ENCODE assay signal across 8 mouse cellular contexts in the genomic region with DNA sequence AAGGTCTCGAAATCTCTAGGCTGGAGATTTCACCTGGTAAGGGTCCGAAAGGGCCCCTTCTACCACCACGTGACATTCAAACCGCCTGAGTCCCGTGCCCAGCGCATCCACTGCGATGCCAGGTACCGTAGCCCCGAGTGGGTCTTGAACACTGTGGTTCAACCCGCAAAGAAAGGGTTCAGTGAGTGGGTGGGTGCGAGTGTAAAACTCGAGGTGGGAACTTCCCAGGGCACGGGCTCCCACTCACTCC. TPM values are rescaled to one million over a fixed set of nuclear protein-coding genes. Genes with fewer than 3 reads are reported as not detected.
DNase-seq lines count a peak whose midpoint lies in the region; ATAC-seq and TF ChIP-seq lines count a peak whose summit lies in the region.

No protein-coding gene starts in this region.

- no peak for TF ChIP-seq POLR2A in cortical plate, adult 2 months (IDR thresholded peaks at IDR 0.05; ENCODE audit: extremely low read depth, insufficient read depth, low read length)

- H3K9me3 ChIP-seq in kidney, embryonic 15.5 days (replicated peaks) = no peaks in the 10 kb centered on the region
- no peaks in the 10 kb centered on the region for H3K9me3 ChIP-seq in midbrain, embryonic 16.5 days (replicated peaks; ENCODE audit: control insufficient read depth, low read length, poor library complexity, severe bottlenecking)

- peaks cover 45% of the 10 kb centered on the region for H3K27me3 ChIP-seq in kidney, embryonic 15.5 days
- H3K27me3 ChIP-seq in midbrain, embryonic 16.5 days (ENCODE audit: control insufficient read depth, insufficient read depth, low read depth, low read length) = peaks cover 28% of the 10 kb centered on the region

- ATAC-seq in kidney, embryonic 15.5 days (replicated peaks; ENCODE audit: low FRiP score) = peak; percentile 15; the same call in 1 of the 2 replicates
- peak; percentile 27 for ATAC-seq in inflammation-experienced regulatory T-cells, adult 6 months
- peak; percentile 54 for ATAC-seq in midbrain, embryonic 16.5 days

- peak overlapping the region; percentile 33 for H3K9ac ChIP-seq in kidney, embryonic 15.5 days
- H3K9ac ChIP-seq in midbrain, embryonic 16.5 days (ENCODE audit: low read depth, low read length) = peak overlapping the region; percentile 28; the same call in 1 of the 2 replicates

- H3K4me2 ChIP-seq in kidney, embryonic 15.5 days = peak overlapping the region; percentile 94
- peak overlapping the region; percentile 66 for H3K4me2 ChIP-seq in midbrain, embryonic 16.5 days (ENCODE audit: low read length)

- peak overlapping the region; percentile 47 for H3K4me3 ChIP-seq in kidney, embryonic 15.5 days (replicated peaks)
- H3K4me3 ChIP-seq in cortical plate, adult 2 months (ENCODE audit: insufficient read depth, low read length) = peak overlapping the region; percentile 9; the same call in 1 of the 2 replicates
- peak overlapping the region; percentile 34 for H3K4me3 ChIP-seq in midbrain, embryonic 16.5 days (ENCODE audit: low read depth, low read length)

- no peak for DNase-seq in kidney, postnatal 25 days
- no peak for DNase-seq in embryo, embryonic 9.5 days (ENCODE audit: extremely low spot score)
- no peak for DNase-seq in adrenal gland, adult 18-20 months (ENCODE audit: low spot score in 2 of 2)
- no peak for DNase-seq in gastrocnemius, adult 18-20 months (ENCODE audit: low spot score)

- WGBS in kidney, embryonic 15.5 days = 1% methylated on average over 13 of the region's 13 CpGs
- 2% methylated on average over 13 of the region's 13 CpGs for WGBS in midbrain, embryonic 16.5 days

- TF ChIP-seq CTCF in cortical plate, adult 2 months (IDR thresholded peaks at IDR 0.05; ENCODE audit: extremely low read depth, insufficient read depth, low read length) = no peak

- peaks cover 22% of the 10 kb centered on the region for H3K4me1 ChIP-seq in kidney, embryonic 15.5 days
- no peaks in the 10 kb centered on the region; the same call in 1 of the 2 replicates for H3K4me1 ChIP-seq in cortical plate, adult 2 months (ENCODE audit: control insufficient read depth, insufficient read depth, low read length)
- peaks cover 12% of the 10 kb centered on the region for H3K4me1 ChIP-seq in midbrain, embryonic 16.5 days (ENCODE audit: control insufficient read depth, insufficient read depth, low read length)

- no peaks in the 10 kb centered on the region for H3K36me3 ChIP-seq in kidney, embryonic 15.5 days
- no peaks in the 10 kb centered on the region for H3K36me3 ChIP-seq in midbrain, embryonic 16.5 days (ENCODE audit: control insufficient read depth, insufficient read depth, low read length)

- peak overlapping the region; percentile 14 for H3K27ac ChIP-seq in kidney, embryonic 15.5 days
- no peak overlapping the region for H3K27ac ChIP-seq in cortical plate, adult 2 months (ENCODE audit: insufficient read depth, low read length)
- no peak overlapping the region for H3K27ac ChIP-seq in midbrain, embryonic 16.5 days (ENCODE audit: low read length)

RNA-seq across cellular contexts. Expression of gene F2rl1, which starts 0.7 kb away (rescaled TPM):
- 7.8 and 8.5 TPM in 2 replicates for polyA plus RNA-seq in kidney, embryonic 15.5 days (2015; fragmentation: Nextera tagmentation; extraction: Ambion mirVana)
- 0.42 and 0.47 TPM in 2 replicates for polyA plus RNA-seq in cortical plate, adult 2 months (2012; rRNA removed)
- polyA plus RNA-seq in inflammation-experienced regulatory T-cells, adult 6 months (2017; shearing (Covaris generic)) = 10 to 100 TPM; 11.0 to 24.6 (median 12.1) TPM
- 0.09 and 0.26 TPM in 2 replicates for polyA plus RNA-seq in midbrain, embryonic 16.5 days (2015; fragmentation: Nextera tagmentation; extraction: Ambion mirVana)
- under 1 TPM; 0.10 to 0.45 TPM for total RNA-seq in adrenal gland, adult 18-20 months (2021)
- total RNA-seq in gastrocnemius, adult 18-20 months (2021) = 1 to 10 TPM in 1 of 2 experiments, under 1 TPM in 1; 0.30 to 1.7 TPM

RNA-seq across cellular contexts. Expression of gene S100z, which starts 45.8 kb away (rescaled TPM):
- not detected in 2 replicates for polyA plus RNA-seq in kidney, embryonic 15.5 days (2015; fragmentation: Nextera tagmentation; extraction: Ambion mirVana)
- not detected in 2 replicates for polyA plus RNA-seq in cortical plate, adult 2 months (2012; rRNA removed)
- polyA plus RNA-seq in inflammation-experienced regulatory T-cells, adult 6 months (2017; shearing (Covaris generic)) = not detected
- polyA plus RNA-seq in midbrain, embryonic 16.5 days (2015; fragmentation: Nextera tagmentation; extraction: Ambion mirVana) = not detected in 2 replicates
- not detected for total RNA-seq in adrenal gland, adult 18-20 months (2021)
- under 1 TPM in 1 of 2 experiments, not detected in 1; 0.69 TPM for total RNA-seq in gastrocnemius, adult 18-20 months (2021)
